Mouse (Mus musculus): ENCODE measurements around the gene Stat3. TPM values are rescaled to one million over a fixed set of nuclear protein-coding genes. Genes with fewer than 3 reads are reported as not detected.

Stat3 gene
- polyA plus RNA-seq, 1 experiment = 57.2 TPM

DNA sequence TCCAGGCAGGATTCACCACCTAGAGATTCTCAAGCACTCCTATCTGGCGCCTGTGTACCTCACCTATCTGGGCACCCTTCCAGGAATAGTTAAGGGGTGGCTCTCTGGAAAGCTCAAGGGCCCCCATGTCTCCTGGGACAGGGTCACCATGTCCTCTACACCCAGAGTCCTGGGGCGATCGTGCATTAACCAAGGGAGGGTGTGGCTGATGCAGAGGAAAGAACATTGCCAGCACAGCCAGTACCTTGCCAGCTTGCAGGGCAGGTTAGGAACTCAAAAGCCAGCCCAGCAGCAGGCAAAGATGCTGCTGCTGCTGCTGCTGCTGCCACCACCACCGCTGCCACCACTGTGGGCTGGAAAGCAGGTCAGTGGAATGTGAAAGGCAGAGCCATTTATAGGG lies 85.1 kb downstream of the Stat3 start:
- TF ChIP-seq CTCF (conservative IDR thresholded peaks at IDR 0.05; ENCODE audit: insufficient read depth, insufficient read length, low read depth, low read length) (no peak), POLR2A (IDR thresholded peaks at IDR 0.05; ENCODE audit: low read depth, low read length) (no peak)
- Histone ChIP-seq H3K4me3 (ENCODE audit: insufficient read depth, low read depth, low read length) (no peak overlapping the region), H3K27ac (ENCODE audit: insufficient read depth, low read depth, low read length) (no peak overlapping the region), H3K27me3 (replicated peaks; ENCODE audit: control insufficient read depth, insufficient read depth, low read length) (no peaks in the 10 kb centered on the region), H3K36me3 (ENCODE audit: control insufficient read depth, insufficient read depth, low read length) (no peaks in the 10 kb centered on the region), H3K4me1 (ENCODE audit: control insufficient read depth, insufficient read depth, low read length) (peaks cover 29% of the 10 kb centered on the region)
- DNase-seq = peak; percentile 87
- WGBS = 21% methylated on average over 4 of the region's 4 CpGs

- Histone ChIP-seq H3K27ac (ENCODE audit: insufficient read depth, low read depth, low read length) (no peak overlapping the region), H3K27me3 (replicated peaks; ENCODE audit: control insufficient read depth, insufficient read depth, low read length) (no peaks in the 10 kb centered on the region), H3K36me3 (ENCODE audit: control insufficient read depth, insufficient read depth, low read length) (no peaks in the 10 kb centered on the region), H3K4me3 (ENCODE audit: insufficient read depth, low read depth, low read length) (no peak overlapping the region), H3K4me1 (ENCODE audit: control insufficient read depth, insufficient read depth, low read length) (peaks cover 28% of the 10 kb centered on the region)
- WGBS = 85% methylated on average over 5 of the region's 5 CpGs
- TF ChIP-seq POLR2A (IDR thresholded peaks at IDR 0.05; ENCODE audit: low read depth, low read length) (no peak), CTCF (conservative IDR thresholded peaks at IDR 0.05; ENCODE audit: insufficient read depth, insufficient read length, low read depth, low read length) (no peak)
- no peak for DNase-seq
Measured at GRCm38 (mm10) chr11:100853018-100853417, 86.3 kb downstream of the Stat3 start.

GRCm38 (mm10) chr11:100852088-100852487 lies 87.3 kb downstream of the Stat3 start:
- DNase-seq = no peak
- Histone ChIP-seq H3K4me1 (ENCODE audit: control insufficient read depth, insufficient read depth, low read length) (peaks cover 28% of the 10 kb centered on the region), H3K4me3 (ENCODE audit: insufficient read depth, low read depth, low read length) (no peak overlapping the region), H3K27ac (ENCODE audit: insufficient read depth, low read depth, low read length) (no peak overlapping the region), H3K27me3 (replicated peaks; ENCODE audit: control insufficient read depth, insufficient read depth, low read length) (no peaks in the 10 kb centered on the region), H3K36me3 (ENCODE audit: control insufficient read depth, insufficient read depth, low read length) (no peaks in the 10 kb centered on the region)
- TF ChIP-seq CTCF (conservative IDR thresholded peaks at IDR 0.05; ENCODE audit: insufficient read depth, insufficient read length, low read depth, low read length) (no peak), POLR2A (IDR thresholded peaks at IDR 0.05; ENCODE audit: low read depth, low read length) (no peak)
- 95% methylated on average over 2 of the region's 2 CpGs for WGBS

GRCm38 (mm10) chr11:100850778-100851528 lies 88.4 kb downstream of the Stat3 start:
- peaks cover 30% of the 10 kb centered on the region for H3K4me1 ChIP-seq (ENCODE audit: control insufficient read depth, insufficient read depth, low read length)
- 4% methylated on average over 33 of the region's 33 CpGs for WGBS
- H3K27ac ChIP-seq (ENCODE audit: insufficient read depth, low read depth, low read length) = peak overlapping the region; percentile 94
- TF ChIP-seq CTCF (conservative IDR thresholded peaks at IDR 0.05; ENCODE audit: insufficient read depth, insufficient read length, low read depth, low read length) (no peak), POLR2A (IDR thresholded peaks at IDR 0.05; ENCODE audit: low read depth, low read length) (no peak)
- no peaks in the 10 kb centered on the region for H3K36me3 ChIP-seq (ENCODE audit: control insufficient read depth, insufficient read depth, low read length)
- peak; percentile 84 for DNase-seq
- no peaks in the 10 kb centered on the region for H3K27me3 ChIP-seq (replicated peaks; ENCODE audit: control insufficient read depth, insufficient read depth, low read length)
- peak overlapping the region; percentile 81 for H3K4me3 ChIP-seq (ENCODE audit: insufficient read depth, low read depth, low read length)

DNA sequence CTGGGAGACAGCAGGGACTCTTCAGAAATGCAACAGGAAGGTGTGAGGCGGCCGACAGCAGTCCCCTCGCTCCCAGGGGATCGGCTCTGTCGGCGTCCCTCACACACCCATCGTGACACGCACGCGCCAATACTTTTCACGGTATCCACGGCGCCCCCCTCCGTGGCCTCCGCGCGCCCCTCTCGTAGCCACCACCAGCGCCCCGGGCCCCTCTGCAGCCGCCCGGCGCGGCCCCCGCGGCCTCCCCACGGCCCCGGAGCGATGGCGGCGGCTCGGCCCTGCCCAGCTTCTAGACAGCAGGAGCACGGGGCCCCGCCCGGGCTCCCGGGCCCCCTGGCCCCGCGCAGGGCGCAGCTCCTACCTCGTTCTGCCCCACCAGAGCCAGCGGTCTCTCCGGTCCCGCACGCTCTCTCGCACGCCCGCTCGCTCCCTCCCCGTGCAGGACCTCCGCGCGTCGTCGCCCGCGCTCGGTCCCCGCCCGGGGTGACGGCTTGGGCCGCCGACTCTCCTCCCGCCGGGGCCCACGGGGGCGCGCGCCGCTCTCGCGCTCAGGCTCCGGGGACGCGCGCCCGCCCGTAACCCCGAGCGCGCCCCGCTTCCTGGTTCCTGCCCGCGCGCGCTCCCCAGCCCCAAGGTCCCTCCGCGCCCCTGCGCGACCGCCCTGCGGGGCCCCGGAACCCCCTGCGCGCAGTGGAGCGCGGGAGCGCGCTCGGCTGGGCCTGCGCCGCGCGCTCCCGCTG lies 89.1 kb downstream of the Stat3 start, which contains the start of gene Stat5b:
TSS of gene Stat5b (minus strand) at position 687 of the 740 bp plus-strand sequence.
- H3K4me1 ChIP-seq (ENCODE audit: control insufficient read depth, insufficient read depth, low read length) = peaks cover 23% of the 10 kb centered on the region
- peak within 1 kb of the TSS; percentile 81 for H3K4me3 ChIP-seq (ENCODE audit: insufficient read depth, low read depth, low read length)
- DNase-seq = peak; percentile 80
- no peaks in the 10 kb centered on the region for H3K36me3 ChIP-seq (ENCODE audit: control insufficient read depth, insufficient read depth, low read length)
- under 1% methylated on average over 102 of the region's 104 CpGs for WGBS
- H3K27ac ChIP-seq (ENCODE audit: insufficient read depth, low read depth, low read length) = peak within 1 kb of the TSS; percentile 94
- no peak for TF ChIP-seq CTCF (conservative IDR thresholded peaks at IDR 0.05; ENCODE audit: insufficient read depth, insufficient read length, low read depth, low read length)
- no peak for TF ChIP-seq POLR2A (IDR thresholded peaks at IDR 0.05; ENCODE audit: low read depth, low read length)
- no peaks in the 10 kb centered on the region for H3K27me3 ChIP-seq (replicated peaks; ENCODE audit: control insufficient read depth, insufficient read depth, low read length)

GRCm38 (mm10) chr11:100849456-100850037 lies 89.8 kb downstream of the Stat3 start:
- Histone ChIP-seq H3K4me1 (ENCODE audit: control insufficient read depth, insufficient read depth, low read length) (peaks cover 17% of the 10 kb centered on the region; the same call in 1 of the 2 replicates), H3K4me3 (ENCODE audit: insufficient read depth, low read depth, low read length) (peak overlapping the region; percentile 81), H3K36me3 (ENCODE audit: control insufficient read depth, insufficient read depth, low read length) (no peaks in the 10 kb centered on the region), H3K27me3 (replicated peaks; ENCODE audit: control insufficient read depth, insufficient read depth, low read length) (no peaks in the 10 kb centered on the region), H3K27ac (ENCODE audit: insufficient read depth, low read depth, low read length) (peak overlapping the region; percentile 94)
- TF ChIP-seq CTCF (conservative IDR thresholded peaks at IDR 0.05; ENCODE audit: insufficient read depth, insufficient read length, low read depth, low read length) = no peak
- TF ChIP-seq POLR2A (IDR thresholded peaks at IDR 0.05; ENCODE audit: low read depth, low read length) = no peak
- 5% methylated on average over 13 of the region's 13 CpGs for WGBS
- DNase-seq = no peak

Measured in kidney, adult 2 months (tissue).